Mouse (Mus musculus) neural tube, embryonic 11.5 days (tissue): Measurements from ENCODE around the gene Psen1. TPM values are rescaled to one million over a fixed set of nuclear protein-coding genes. Genes with fewer than 3 reads are reported as not detected.

Source experiments
- ATAC-seq: fragments of 200-750 bp; cut with Nextera tagmentation; 2 replicates; pipeline ENCODE4 v1.8.0; 2017; ENCODE audit warnings: moderate number of reproducible peaks, mild to moderate bottlenecking, moderate TSS enrichment, moderate library complexity; ENCODE audit not compliant: insufficient read depth, low FRiP score, low TSS enrichment
- DNase-seq: peaks from one replicate; pipeline ENCODE4 v3.0.0-alpha.2; 2015; ENCODE audit warnings: low spot score
- H3K27ac ChIP-seq: fragments of 300-500 bp; sonication (generic); 2 replicates; pipeline ENCODE4 v1.5.1; 2014; ENCODE audit warnings: low read depth, mild to moderate bottlenecking, low read length
- H3K27me3 ChIP-seq: fragments of 300-500 bp; sonication (generic); 2 replicates; pipeline ENCODE4 v1.6.1; 2014; ENCODE audit warnings: mild to moderate bottlenecking, low read length, mixed read lengths; ENCODE audit not compliant: control insufficient read depth, insufficient read depth
- H3K36me3 ChIP-seq: fragments of 300-500 bp; sonication (generic); 2 replicates; pipeline ENCODE4 v1.6.1; 2014; ENCODE audit warnings: mild to moderate bottlenecking, low read length, moderate library complexity, mixed read lengths; ENCODE audit not compliant: control insufficient read depth, insufficient read depth
- H3K4me1 ChIP-seq: fragments of 300-500 bp; sonication (generic); 2 replicates; pipeline ENCODE4 v1.6.1; 2014; ENCODE audit warnings: low read length, mixed read lengths; ENCODE audit not compliant: control insufficient read depth, insufficient read depth
- H3K4me2 ChIP-seq: fragments of 300-500 bp; sonication (generic); 2 replicates; pipeline ENCODE4 v1.6.1; 2014; ENCODE audit warnings: low read depth, mild to moderate bottlenecking, moderate library complexity
- H3K4me3 ChIP-seq: fragments of 300-500 bp; sonication (generic); 2 replicates; pipeline ENCODE4 v1.5.1; 2014; ENCODE audit warnings: low read depth, low read length
- H3K9ac ChIP-seq: fragments of 300-500 bp; sonication (generic); 2 replicates; pipeline ENCODE4 v1.6.1; 2014; ENCODE audit warnings: mild to moderate bottlenecking, low read length
- H3K9me3 ChIP-seq: fragments of 300-500 bp; sonication (generic); 2 replicates; pipeline ENCODE4 v1.6.1; 2016; ENCODE audit warnings: low read length; ENCODE audit not compliant: control insufficient read depth
- WGBS: fragments of 180-500 bp; shearing (Covaris S2); extraction: QIAGEN DNeasy Blood & Tissue Kit; methylation state at CpG from one replicate; pipeline ENCODE4 v1.1.7; 2014; 5-methylcytosine and 5-hydroxymethylcytosine counted together
- polyA plus RNA-seq: library from polyadenylated mRNA; unstranded; fragments of >200 nt; fragmentation: Nextera tagmentation; extraction: Ambion mirVana; gene quantifications from 2 replicates; pipeline ENCODE4 v1.2.1, GENCODE M21; 2014

The Psen1 gene
- polyA plus RNA-seq, 1 experiment from 2014 or later: 77.7 TPM

- peaks cover 9% of the 10 kb centered on the region for H3K36me3 ChIP-seq
- H3K4me1 ChIP-seq: no peaks in the 10 kb centered on the region
- no peaks in the 10 kb centered on the region for H3K27me3 ChIP-seq
- 90% methylated on average over 8 of the region's 8 CpGs for WGBS
- no peak overlapping the region for H3K9ac ChIP-seq
- H3K4me3 ChIP-seq: no peak overlapping the region
- ATAC-seq (no peak), DNase-seq (no peak)
- no peak overlapping the region for H3K27ac ChIP-seq
- no peak overlapping the region for H3K4me2 ChIP-seq
- H3K9me3 ChIP-seq: no peaks in the 10 kb centered on the region
These were observed 48.3 kb downstream of the Psen1 start for GRCm38 (mm10) chr12:83736236-83736635.

DNA sequence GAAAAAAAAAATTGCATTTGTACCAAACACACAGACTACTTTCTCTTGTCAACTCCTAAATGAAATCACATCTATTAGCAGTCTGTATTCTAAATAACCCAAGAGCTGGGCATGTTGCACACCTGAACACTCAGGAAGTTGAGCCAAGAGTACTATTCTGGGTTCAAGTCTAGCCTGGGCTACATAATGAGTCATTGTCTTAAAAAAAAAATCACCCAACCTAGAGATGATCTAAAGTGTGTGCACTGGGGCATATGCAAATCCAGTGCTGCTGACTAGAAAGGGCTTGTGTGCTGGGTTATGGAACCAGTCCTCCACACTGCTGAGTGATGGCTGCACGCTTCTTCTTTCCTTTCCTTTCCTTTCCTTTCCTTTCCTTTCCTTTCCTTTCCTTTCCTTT is 50.7 kb downstream of the Psen1 start:
- ATAC-seq (no peak), DNase-seq (no peak)
- Histone ChIP-seq H3K36me3 (peaks cover under 1% of the 10 kb centered on the region), H3K9me3 (no peaks in the 10 kb centered on the region), H3K9ac (no peak overlapping the region), H3K27ac (no peak overlapping the region), H3K4me3 (no peak overlapping the region), H3K4me2 (no peak overlapping the region), H3K4me1 (no peaks in the 10 kb centered on the region), H3K27me3 (no peaks in the 10 kb centered on the region)
- WGBS: 94% methylated on average over 1 of the region's 1 CpGs

DNA sequence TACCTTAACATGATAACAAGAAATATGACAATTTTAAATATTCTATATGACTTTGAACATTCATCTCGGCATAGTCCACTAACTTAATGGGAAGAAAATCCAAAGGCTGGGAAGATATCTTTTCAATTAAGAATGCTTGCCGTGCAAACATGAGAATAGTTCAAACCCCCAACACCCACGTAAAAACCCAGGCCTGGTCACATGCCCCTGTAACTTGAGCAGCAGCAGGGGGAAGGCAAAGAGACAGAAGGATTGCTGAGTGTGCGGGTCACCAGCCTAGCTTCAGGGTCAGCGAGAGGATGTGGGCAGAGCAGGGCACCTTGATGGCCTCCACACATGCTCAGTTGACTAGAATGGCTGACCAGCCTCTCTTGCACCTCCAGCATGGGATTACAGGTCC is 53.8 kb downstream of the Psen1 start:
- Histone ChIP-seq H3K4me1 (no peaks in the 10 kb centered on the region), H3K36me3 (no peaks in the 10 kb centered on the region), H3K9me3 (no peaks in the 10 kb centered on the region), H3K4me2 (no peak overlapping the region), H3K27ac (no peak overlapping the region), H3K9ac (no peak overlapping the region), H3K27me3 (no peaks in the 10 kb centered on the region), H3K4me3 (no peak overlapping the region)
- WGBS: 70% methylated on average over 5 of the region's 5 CpGs
- DNase-seq: no peak
- no peak for ATAC-seq

DNA sequence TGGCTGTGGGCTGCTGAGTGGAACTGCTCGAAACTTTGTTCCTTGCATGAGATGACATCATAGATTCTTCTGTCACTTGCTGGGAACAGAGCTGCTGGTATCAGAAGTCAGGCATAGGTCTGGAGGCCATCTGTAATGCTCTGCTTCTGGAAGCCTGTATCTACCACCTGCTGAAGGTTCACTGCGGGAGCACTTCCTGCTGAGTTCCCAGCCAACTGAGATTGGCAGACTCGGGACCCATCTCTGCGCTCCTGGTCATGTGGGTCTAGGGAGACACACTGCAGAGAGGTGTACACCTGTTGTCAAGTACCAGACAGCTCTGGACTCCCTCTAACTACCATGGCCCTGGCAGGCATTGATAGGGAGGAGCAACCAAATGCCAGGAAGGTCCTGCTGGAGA is 54.9 kb downstream of the Psen1 start:
- ATAC-seq: no peak

DNA sequence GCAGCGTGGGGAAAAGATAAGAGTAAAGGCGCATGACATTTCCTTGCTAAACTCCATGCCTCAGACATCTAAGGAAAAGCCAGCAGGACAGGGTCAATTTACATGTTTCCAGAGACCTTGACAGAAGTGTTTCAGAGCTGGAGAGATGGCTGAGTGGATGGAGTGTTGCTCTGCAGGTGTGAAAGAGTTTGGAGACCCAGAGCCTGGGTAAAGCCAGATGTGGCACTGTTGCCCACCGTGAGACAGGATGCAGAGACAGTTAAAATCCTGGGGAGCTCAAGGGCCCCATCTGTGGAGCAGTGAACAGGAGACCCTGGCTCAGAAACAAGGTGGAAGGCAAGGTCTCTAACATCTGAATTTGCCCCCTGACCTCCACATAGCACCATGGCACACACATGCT is 55.8 kb downstream of the Psen1 start:
- no peak for DNase-seq
- ATAC-seq: no peak
- 75% methylated on average over 3 of the region's 3 CpGs for WGBS

More for the DNA sequence above, 54.9 kb downstream of the Psen1 start:
- Histone ChIP-seq H3K9me3 (no peaks in the 10 kb centered on the region), H3K4me3 (no peak overlapping the region), H3K36me3 (no peaks in the 10 kb centered on the region), H3K27ac (no peak overlapping the region), H3K9ac (no peak overlapping the region), H3K4me2 (no peak overlapping the region), H3K4me1 (no peaks in the 10 kb centered on the region), H3K27me3 (no peaks in the 10 kb centered on the region)
- DNase-seq: no peak
- WGBS: 75% methylated on average over 4 of the region's 4 CpGs

GRCm38 (mm10) chr12:83749186-83749585 is 61.2 kb downstream of the Psen1 start:
- no peaks in the 10 kb centered on the region for H3K4me1 ChIP-seq
- H3K36me3 ChIP-seq: no peaks in the 10 kb centered on the region
- H3K9me3 ChIP-seq: no peaks in the 10 kb centered on the region
- H3K4me3 ChIP-seq: no peak overlapping the region
- ATAC-seq: no peak
- H3K27me3 ChIP-seq: no peaks in the 10 kb centered on the region
- no peak overlapping the region for H3K4me2 ChIP-seq
- no peak overlapping the region for H3K9ac ChIP-seq
- H3K27ac ChIP-seq: no peak overlapping the region
- no peak for DNase-seq
- 65% methylated on average over 1 of the region's 1 CpGs for WGBS

More for the DNA sequence above, 55.8 kb downstream of the Psen1 start:
- Histone ChIP-seq H3K9ac (no peak overlapping the region), H3K27ac (no peak overlapping the region), H3K4me3 (no peak overlapping the region), H3K27me3 (no peaks in the 10 kb centered on the region), H3K36me3 (no peaks in the 10 kb centered on the region), H3K9me3 (no peaks in the 10 kb centered on the region), H3K4me1 (no peaks in the 10 kb centered on the region), H3K4me2 (no peak overlapping the region)

- WGBS: 56% methylated on average over 2 of the region's 2 CpGs
- no peak for DNase-seq
- no peak for ATAC-seq
- H3K27ac ChIP-seq: no peak overlapping the region
- H3K27me3 ChIP-seq: no peaks in the 10 kb centered on the region
- no peak overlapping the region for H3K4me2 ChIP-seq
- H3K4me1 ChIP-seq: no peaks in the 10 kb centered on the region
- no peaks in the 10 kb centered on the region for H3K36me3 ChIP-seq
- no peak overlapping the region for H3K9ac ChIP-seq
- no peak overlapping the region for H3K4me3 ChIP-seq
- no peaks in the 10 kb centered on the region for H3K9me3 ChIP-seq
These were observed 64.5 kb downstream of the Psen1 start for GRCm38 (mm10) chr12:83752495-83752894.

- DNase-seq (no peak), ATAC-seq (no peak)
- Histone ChIP-seq H3K9ac (no peak overlapping the region), H3K36me3 (no peaks in the 10 kb centered on the region), H3K4me2 (no peak overlapping the region), H3K4me1 (peaks cover 13% of the 10 kb centered on the region), H3K27ac (no peak overlapping the region), H3K9me3 (no peaks in the 10 kb centered on the region), H3K4me3 (no peak overlapping the region), H3K27me3 (no peaks in the 10 kb centered on the region)
- 66% methylated on average over 10 of the region's 10 CpGs for WGBS
These were observed 70.8 kb downstream of the Psen1 start for GRCm38 (mm10) chr12:83758735-83759134.

DNA sequence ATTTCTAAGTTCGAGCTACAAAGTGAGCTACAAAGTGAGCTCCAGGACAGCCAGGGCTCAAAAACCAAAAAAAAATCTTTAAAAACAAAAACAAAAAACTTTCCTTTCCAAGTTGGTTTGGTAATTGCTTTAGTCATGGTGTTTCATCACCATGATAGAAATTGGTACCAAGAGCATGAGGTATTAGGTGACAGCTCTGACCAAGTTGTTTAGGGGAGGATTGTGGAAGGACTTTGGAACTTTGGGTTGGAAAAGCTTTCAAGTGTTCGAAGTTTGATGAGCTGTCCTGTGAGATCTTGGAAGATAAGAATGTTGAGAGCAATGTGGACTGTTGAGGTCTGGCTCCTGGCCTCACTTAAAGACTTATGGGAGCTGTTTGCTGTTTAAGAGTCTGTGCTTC is 72.2 kb downstream of the Psen1 start:
- WGBS: 90% methylated on average over 2 of the region's 2 CpGs
- Histone ChIP-seq H3K9me3 (no peaks in the 10 kb centered on the region), H3K4me1 (peaks cover 16% of the 10 kb centered on the region), H3K4me3 (no peak overlapping the region), H3K9ac (no peak overlapping the region), H3K27me3 (no peaks in the 10 kb centered on the region; the same call in 1 of the 2 replicates), H3K27ac (no peak overlapping the region), H3K36me3 (no peaks in the 10 kb centered on the region), H3K4me2 (no peak overlapping the region)
- no peak for ATAC-seq
- no peak for DNase-seq
